Mouse (Mus musculus) kidney, embryonic 16.5 days (tissue): ENCODE results near the gene Sh3bp4. TPM values are rescaled to one million over a fixed set of nuclear protein-coding genes. Genes with fewer than 3 reads are reported as not detected.

Experiments
- ATAC-seq: fragments of 200-750 bp; cut with Nextera tagmentation; 2 replicates; pipeline ENCODE4 v1.8.0; 2017; ENCODE audit warnings: moderate TSS enrichment; ENCODE audit not compliant: low FRiP score, low TSS enrichment
- H3K27ac ChIP-seq: fragments of 300-500 bp; sonication (generic); 2 replicates; pipeline ENCODE4 v1.5.1; 2014; ENCODE audit warnings: low read length
- H3K27me3 ChIP-seq: fragments of 300-500 bp; sonication (generic); 2 replicates; pipeline ENCODE4 v1.6.1; 2014; ENCODE audit warnings: low read length, control low read depth, mixed read lengths; ENCODE audit not compliant: insufficient read depth
- H3K36me3 ChIP-seq: fragments of 300-500 bp; sonication (generic); 2 replicates; pipeline ENCODE4 v1.6.1; 2014; ENCODE audit warnings: low read length, control low read depth, mixed read lengths; ENCODE audit not compliant: insufficient read depth
- H3K4me1 ChIP-seq: fragments of 300-500 bp; sonication (generic); 2 replicates; pipeline ENCODE4 v1.6.1; 2014; ENCODE audit warnings: low read length, control low read depth, mixed read lengths; ENCODE audit not compliant: insufficient read depth
- H3K4me2 ChIP-seq: fragments of 300-500 bp; sonication (generic); replicated peaks from 2 replicates; pipeline ENCODE4 v1.6.1; 2014; ENCODE audit warnings: low read depth, low read length
- H3K4me3 ChIP-seq: fragments of 300-500 bp; sonication (generic); 2 replicates; pipeline ENCODE4 v1.5.1; 2014; ENCODE audit warnings: mild to moderate bottlenecking, low read length
- H3K9ac ChIP-seq: fragments of 300-500 bp; sonication (generic); replicated peaks from 2 replicates; pipeline ENCODE4 v1.6.1; 2014; ENCODE audit warnings: low read length
- H3K9me3 ChIP-seq: fragments of 300-500 bp; sonication (generic); 2 replicates; pipeline ENCODE4 v1.6.1; 2016; ENCODE audit warnings: low read length, control low read depth
- WGBS: fragments of 180-500 bp; shearing (Covaris S2); extraction: QIAGEN DNeasy Blood & Tissue Kit; methylation state at CpG from one replicate; pipeline ENCODE4 v1.1.7; 2014; 5-methylcytosine and 5-hydroxymethylcytosine counted together
- polyA plus RNA-seq: library from polyadenylated mRNA; unstranded; fragments of >200 nt; fragmentation: Nextera tagmentation; extraction: Ambion mirVana; gene quantifications from 2 replicates; pipeline ENCODE4 v1.2.1, GENCODE M21; 2015

Sh3bp4 gene
- polyA plus RNA-seq, 1 experiment from 2014 or later = 29.1 TPM

DNA sequence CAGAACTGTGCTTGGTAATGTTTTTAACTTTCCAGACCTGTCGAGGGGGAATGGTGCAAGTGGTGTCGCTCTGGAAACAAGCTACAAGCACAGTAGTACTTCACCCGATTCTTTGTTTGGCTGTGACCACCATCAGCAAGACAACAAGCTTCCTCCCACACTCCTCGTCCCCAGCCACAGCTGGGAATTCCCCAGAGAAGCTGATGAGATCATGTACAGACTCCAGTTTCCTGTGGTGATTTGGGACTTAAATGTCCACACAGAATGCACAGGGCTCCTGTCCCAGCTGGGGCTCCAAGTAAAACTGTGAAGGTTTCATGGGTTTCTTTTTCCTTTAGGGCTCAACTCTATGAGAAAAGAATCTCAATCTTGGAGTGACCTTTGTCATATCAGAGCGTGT, 28.9 kb upstream of the Sh3bp4 start:
- Histone ChIP-seq H3K9ac (no peak overlapping the region), H3K4me3 (no peak overlapping the region), H3K9me3 (no peaks in the 10 kb centered on the region), H3K27me3 (no peaks in the 10 kb centered on the region), H3K36me3 (no peaks in the 10 kb centered on the region), H3K4me2 (no peak overlapping the region), H3K4me1 (peaks cover 14% of the 10 kb centered on the region), H3K27ac (peak overlapping the region; percentile 68)
- 40% methylated on average over 5 of the region's 5 CpGs for WGBS
- ATAC-seq = peak; percentile 24; the same call in 1 of the 2 replicates

DNA sequence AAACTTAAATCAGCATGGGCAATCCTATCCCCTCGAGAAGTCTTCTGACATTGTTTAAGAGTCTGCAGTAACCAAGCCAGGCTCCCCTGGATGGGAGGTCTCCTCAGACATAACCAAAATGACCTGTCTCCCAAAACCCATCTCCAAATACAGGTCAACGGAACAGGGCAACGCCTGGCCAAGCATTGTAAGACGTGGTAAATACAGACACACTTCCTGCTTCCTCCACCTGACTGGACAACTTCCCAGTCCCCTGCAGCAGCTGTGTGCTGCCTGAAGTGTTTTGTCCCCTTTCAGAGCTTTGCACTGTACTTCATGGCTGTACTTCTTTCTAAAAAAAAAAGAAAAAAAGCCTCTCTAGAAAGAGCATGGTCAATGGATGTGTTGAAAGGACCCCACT, 28.1 kb upstream of the Sh3bp4 start:
- Histone ChIP-seq H3K4me3 (no peak overlapping the region), H3K9me3 (no peaks in the 10 kb centered on the region), H3K4me2 (no peak overlapping the region), H3K9ac (no peak overlapping the region), H3K27ac (no peak overlapping the region), H3K4me1 (peaks cover 14% of the 10 kb centered on the region), H3K36me3 (no peaks in the 10 kb centered on the region), H3K27me3 (no peaks in the 10 kb centered on the region)
- WGBS = 65% methylated on average over 4 of the region's 4 CpGs
- ATAC-seq = no peak

DNA sequence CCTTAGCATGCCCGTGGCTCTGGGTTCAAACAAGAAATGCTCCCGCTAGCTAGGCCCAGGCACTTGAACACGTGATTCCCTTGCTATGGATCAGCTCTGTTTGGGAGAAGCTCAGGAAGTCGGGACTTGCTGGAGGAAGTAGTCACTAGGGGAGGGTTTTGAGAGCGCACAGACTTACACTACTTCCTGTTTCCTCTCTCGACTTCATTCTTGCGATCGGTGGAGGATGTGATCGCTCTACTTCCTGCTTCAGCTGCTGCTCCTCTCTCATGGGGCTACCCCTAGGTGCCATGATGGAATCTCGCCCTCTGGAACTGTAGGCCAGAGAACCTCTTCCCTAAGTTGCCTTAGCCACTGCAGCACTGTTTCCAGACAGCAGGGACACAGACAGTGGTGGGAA, 27.3 kb upstream of the Sh3bp4 start:
- no peak for ATAC-seq
- 90% methylated on average over 10 of the region's 10 CpGs for WGBS

DNA sequence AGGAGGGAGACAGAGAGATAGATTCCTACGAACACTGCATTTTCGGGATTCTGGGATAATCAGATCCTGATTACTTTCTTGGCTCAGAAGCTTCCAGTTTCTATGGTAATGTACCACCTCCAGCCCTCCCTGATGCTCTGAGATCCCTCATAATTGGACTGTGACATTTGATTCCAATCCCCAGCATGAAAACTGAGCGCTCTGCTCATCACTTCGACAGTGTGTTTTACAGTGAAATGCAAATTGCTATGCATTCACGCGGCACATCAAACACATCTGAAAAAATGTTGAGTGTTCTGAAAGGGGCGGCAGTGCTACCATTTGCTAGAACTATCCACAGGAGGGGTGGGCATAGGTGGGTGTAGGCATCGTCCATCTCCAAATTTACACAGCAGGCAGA, 24.8 kb upstream of the Sh3bp4 start:
- H3K4me3 ChIP-seq = no peak overlapping the region
- H3K4me2 ChIP-seq = no peak overlapping the region
- H3K9me3 ChIP-seq = no peaks in the 10 kb centered on the region
- H3K4me1 ChIP-seq = peaks cover 4% of the 10 kb centered on the region
- no peak overlapping the region for H3K9ac ChIP-seq
- 84% methylated on average over 8 of the region's 8 CpGs for WGBS
- no peaks in the 10 kb centered on the region for H3K27me3 ChIP-seq
- H3K27ac ChIP-seq = no peak overlapping the region
- ATAC-seq = no peak
- H3K36me3 ChIP-seq = no peaks in the 10 kb centered on the region

More for the DNA sequence above, 27.3 kb upstream of the Sh3bp4 start:
- no peaks in the 10 kb centered on the region for H3K27me3 ChIP-seq
- no peak overlapping the region for H3K4me2 ChIP-seq
- H3K9ac ChIP-seq = no peak overlapping the region
- peaks cover 14% of the 10 kb centered on the region for H3K4me1 ChIP-seq
- no peaks in the 10 kb centered on the region for H3K9me3 ChIP-seq
- no peaks in the 10 kb centered on the region for H3K36me3 ChIP-seq
- no peak overlapping the region for H3K27ac ChIP-seq
- no peak overlapping the region for H3K4me3 ChIP-seq

DNA sequence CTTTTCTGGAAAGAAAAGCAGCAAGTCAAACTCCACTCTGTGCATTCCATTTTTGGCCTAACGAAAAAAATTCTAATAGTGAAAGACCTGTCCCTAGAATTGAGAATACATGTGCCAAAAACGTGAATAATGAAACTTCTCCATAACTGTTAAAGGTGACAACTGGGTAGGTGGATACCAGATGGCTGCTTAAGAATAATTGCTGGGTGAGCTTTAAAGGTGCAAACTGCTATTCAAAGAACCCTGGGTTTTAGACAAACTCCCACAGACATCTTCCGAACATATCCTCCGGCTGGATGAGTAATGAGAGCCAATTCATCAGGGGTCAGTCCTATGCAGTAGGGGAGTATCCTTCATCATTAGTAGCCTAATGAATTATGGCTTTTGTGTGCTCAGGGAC, 20.7 kb upstream of the Sh3bp4 start:
- H3K36me3 ChIP-seq = no peaks in the 10 kb centered on the region
- H3K9ac ChIP-seq = no peak overlapping the region
- H3K9me3 ChIP-seq = no peaks in the 10 kb centered on the region
- H3K4me2 ChIP-seq = no peak overlapping the region
- WGBS = 62% methylated on average over 4 of the region's 4 CpGs
- no peaks in the 10 kb centered on the region for H3K4me1 ChIP-seq
- H3K4me3 ChIP-seq = no peak overlapping the region
- H3K27me3 ChIP-seq = no peaks in the 10 kb centered on the region
- ATAC-seq = no peak
- no peak overlapping the region for H3K27ac ChIP-seq

DNA sequence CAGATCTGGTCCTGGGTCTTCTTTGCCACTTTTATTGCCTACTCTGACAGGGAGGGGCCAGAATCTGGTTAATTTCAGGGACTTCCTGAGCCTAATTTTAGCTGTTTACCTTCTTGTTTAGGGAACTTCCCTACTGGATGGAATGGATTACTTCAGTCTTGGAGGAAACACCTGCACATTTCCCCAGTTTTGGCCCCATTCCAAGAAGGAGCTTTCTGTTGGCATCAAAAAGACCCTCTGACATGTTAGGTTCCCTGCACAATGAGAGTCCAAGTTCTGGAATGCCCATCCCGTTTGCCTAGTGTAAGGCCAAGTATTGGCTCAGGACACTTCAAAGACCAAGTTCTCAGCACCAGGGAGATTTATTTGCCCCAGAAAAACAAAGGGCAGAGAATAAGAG, 14.0 kb upstream of the Sh3bp4 start:
- H3K36me3 ChIP-seq = no peaks in the 10 kb centered on the region

DNA sequence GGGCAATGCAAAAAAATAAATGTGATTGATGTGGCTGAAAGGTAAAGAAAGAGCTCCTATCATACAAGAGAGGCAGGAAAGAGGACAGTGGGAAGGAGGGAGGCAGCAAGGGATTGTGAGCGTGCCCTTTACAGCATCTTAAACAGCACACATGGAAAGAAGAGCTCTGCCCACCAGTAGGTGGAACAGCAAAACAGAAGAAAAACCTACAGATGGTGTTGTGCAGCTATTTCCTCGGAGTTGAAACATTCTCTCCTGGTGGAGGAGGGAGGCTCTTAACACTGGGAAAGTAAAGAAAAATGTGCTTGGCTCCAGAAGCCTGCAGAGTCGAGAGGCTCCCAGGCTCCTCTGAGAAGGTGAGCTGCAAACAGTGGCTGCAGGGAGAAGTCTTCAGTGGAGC, 12.8 kb upstream of the Sh3bp4 start:
- no peaks in the 10 kb centered on the region for H3K36me3 ChIP-seq
- no peak overlapping the region for H3K4me2 ChIP-seq
- WGBS = 83% methylated on average over 3 of the region's 3 CpGs
- no peak overlapping the region for H3K27ac ChIP-seq
- H3K27me3 ChIP-seq = no peaks in the 10 kb centered on the region
- peaks cover 11% of the 10 kb centered on the region for H3K9me3 ChIP-seq
- no peak overlapping the region for H3K4me3 ChIP-seq
- H3K4me1 ChIP-seq = no peaks in the 10 kb centered on the region
- H3K9ac ChIP-seq = no peak overlapping the region
- no peak for ATAC-seq

More for the DNA sequence above, 14.0 kb upstream of the Sh3bp4 start:
- Histone ChIP-seq H3K4me2 (no peak overlapping the region), H3K9me3 (peaks cover 5% of the 10 kb centered on the region), H3K27ac (no peak overlapping the region), H3K4me3 (no peak overlapping the region), H3K27me3 (no peaks in the 10 kb centered on the region), H3K9ac (no peak overlapping the region), H3K4me1 (no peaks in the 10 kb centered on the region)
- no peak for ATAC-seq
- 54% methylated on average over 1 of the region's 1 CpGs for WGBS

DNA sequence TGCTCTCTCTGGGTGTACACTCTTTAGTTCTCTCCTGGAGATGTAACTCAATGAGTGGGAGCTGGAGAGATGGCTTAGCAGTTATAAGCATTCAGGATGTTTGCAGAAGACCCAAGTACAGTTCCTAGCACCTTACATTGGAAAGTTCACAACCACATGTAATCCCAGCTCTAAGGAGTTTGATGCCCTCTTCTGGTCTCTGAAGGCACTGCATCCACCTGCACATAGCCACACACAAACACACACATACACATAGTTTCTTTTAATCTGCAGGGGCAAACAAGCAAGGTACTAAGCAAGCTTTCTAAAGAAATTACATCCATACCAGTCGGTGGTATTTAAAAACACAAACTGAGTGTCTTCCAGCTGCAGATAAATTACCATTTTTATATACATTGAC, 12.2 kb upstream of the Sh3bp4 start:
- Histone ChIP-seq H3K4me2 (no peak overlapping the region), H3K4me3 (no peak overlapping the region), H3K4me1 (no peaks in the 10 kb centered on the region), H3K9me3 (peaks cover 11% of the 10 kb centered on the region), H3K27ac (no peak overlapping the region), H3K9ac (no peak overlapping the region), H3K27me3 (no peaks in the 10 kb centered on the region), H3K36me3 (no peaks in the 10 kb centered on the region)
- WGBS = 92% methylated on average over 1 of the region's 1 CpGs
- ATAC-seq = no peak

DNA sequence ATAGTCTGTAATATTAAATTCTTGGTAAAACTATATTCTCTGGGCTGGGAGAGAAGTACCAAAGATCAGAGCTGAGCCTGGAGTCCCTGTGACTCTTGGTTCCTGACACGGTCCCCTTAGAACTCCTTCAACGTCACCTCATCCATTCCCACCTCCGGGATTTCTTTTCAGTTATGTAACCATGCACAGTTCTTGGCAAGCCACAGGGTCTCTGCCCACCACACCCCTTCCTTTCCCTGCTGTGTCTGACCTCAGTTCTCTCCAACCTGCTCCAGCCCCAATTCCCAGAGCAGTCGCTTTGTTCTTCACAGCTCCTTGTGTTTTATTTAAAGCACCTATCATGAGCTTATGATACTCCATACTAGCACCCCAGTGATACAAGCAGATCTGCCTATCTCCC, 7.2 kb upstream of the Sh3bp4 start:
- WGBS = 82% methylated on average over 4 of the region's 4 CpGs
- no peak overlapping the region for H3K4me3 ChIP-seq
- peaks cover 9% of the 10 kb centered on the region for H3K9me3 ChIP-seq
- no peaks in the 10 kb centered on the region for H3K36me3 ChIP-seq
- no peak overlapping the region for H3K4me2 ChIP-seq
- no peak overlapping the region for H3K27ac ChIP-seq
- no peaks in the 10 kb centered on the region for H3K27me3 ChIP-seq
- no peak overlapping the region for H3K9ac ChIP-seq
- no peaks in the 10 kb centered on the region for H3K4me1 ChIP-seq
- ATAC-seq = no peak

DNA sequence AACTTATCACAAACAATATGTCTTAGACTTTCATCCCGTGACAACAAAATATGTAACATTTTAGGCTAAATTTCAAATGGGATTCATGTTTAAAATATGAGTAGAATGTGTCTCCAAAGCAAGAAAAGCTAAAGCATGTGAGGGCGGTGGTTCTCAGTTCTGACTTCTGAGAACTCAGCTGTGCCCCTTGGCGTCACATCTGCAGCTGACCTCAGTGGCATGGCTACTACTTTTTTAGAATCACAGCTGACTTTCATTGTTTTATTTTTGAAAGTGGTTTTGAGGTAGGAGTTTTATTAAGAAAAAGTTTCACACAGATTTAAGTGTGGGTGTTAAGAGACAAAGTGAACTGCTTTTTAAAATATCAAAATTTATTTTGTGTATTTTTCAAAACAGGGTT, 6.4 kb upstream of the Sh3bp4 start:
- Histone ChIP-seq H3K4me2 (no peak overlapping the region), H3K4me3 (no peak overlapping the region), H3K27ac (no peak overlapping the region), H3K4me1 (peaks cover 1% of the 10 kb centered on the region; the same call in 1 of the 2 replicates), H3K9ac (no peak overlapping the region), H3K9me3 (peaks cover 7% of the 10 kb centered on the region), H3K36me3 (no peaks in the 10 kb centered on the region), H3K27me3 (no peaks in the 10 kb centered on the region)
- 87% methylated on average over 3 of the region's 3 CpGs for WGBS
- no peak for ATAC-seq
